Mouse (Mus musculus) WW6 (cell line): ENCODE measurements around the gene Slc7a7.

Source experiments
- DNase-seq: peaks from one replicate; pipeline ENCODE4 v3.0.0-alpha.2; 2013; ENCODE audit warnings: low read depth, low spot score

The Slc7a7 gene

GRCm38 (mm10) chr14:54412629-54413170, 4.9 kb downstream of the Slc7a7 start:
- no peak for DNase-seq

- no peak for DNase-seq
Measured at GRCm38 (mm10) chr14:54412000-54412576, 5.5 kb downstream of the Slc7a7 start.

- no peak for DNase-seq
Measured at GRCm38 (mm10) chr14:54409980-54410810, 7.4 kb downstream of the Slc7a7 start.

GRCm38 (mm10) chr14:54409057-54409645, 8.4 kb downstream of the Slc7a7 start:
- no peak for DNase-seq

GRCm38 (mm10) chr14:54408336-54409056, 9.1 kb downstream of the Slc7a7 start:
- DNase-seq = no peak

GRCm38 (mm10) chr14:54401723-54402122, 15.9 kb downstream of the Slc7a7 start:
- DNase-seq = no peak

- no peak for DNase-seq
Measured at GRCm38 (mm10) chr14:54398921-54399382, 18.6 kb downstream of the Slc7a7 start.

GRCm38 (mm10) chr14:54398528-54398916, 19.1 kb downstream of the Slc7a7 start:
- no peak for DNase-seq

GRCm38 (mm10) chr14:54397872-54398527, 19.6 kb downstream of the Slc7a7 start:
- no peak for DNase-seq

GRCm38 (mm10) chr14:54396685-54397084, 20.9 kb downstream of the Slc7a7 start:
- no peak for DNase-seq

GRCm38 (mm10) chr14:54394309-54394708, 23.3 kb downstream of the Slc7a7 start:
- DNase-seq = no peak

- DNase-seq = no peak
Measured at GRCm38 (mm10) chr14:54393794-54394193, 23.8 kb downstream of the Slc7a7 start.

- no peak for DNase-seq
Measured at GRCm38 (mm10) chr14:54390843-54391242, 26.7 kb downstream of the Slc7a7 start.

- DNase-seq = no peak
Measured at GRCm38 (mm10) chr14:54387546-54387945, 30.0 kb downstream of the Slc7a7 start.

GRCm38 (mm10) chr14:54385968-54386618, 31.5 kb downstream of the Slc7a7 start:
- no peak for DNase-seq

- no peak for DNase-seq
Measured at GRCm38 (mm10) chr14:54384396-54384795, 33.2 kb downstream of the Slc7a7 start.

GRCm38 (mm10) chr14:54383355-54383771, 34.2 kb downstream of the Slc7a7 start:
- peak; percentile 64 for DNase-seq

GRCm38 (mm10) chr14:54382641-54383040, 34.9 kb downstream of the Slc7a7 start:
- DNase-seq = no peak

- no peak for DNase-seq
Measured at GRCm38 (mm10) chr14:54381816-54382215, 35.8 kb downstream of the Slc7a7 start.

GRCm38 (mm10) chr14:54380616-54381015, 37.0 kb downstream of the Slc7a7 start:
- no peak for DNase-seq

GRCm38 (mm10) chr14:54379571-54379970, 38.0 kb downstream of the Slc7a7 start:
- DNase-seq = no peak
